Mouse (Mus musculus) spleen, adult 2 months (tissue): Measurements from ENCODE around the gene Extl1.

Source experiments
- CTCF ChIP-seq: fragments of 200-500 bp; IDR thresholded peaks from 2 replicates; pipeline ENCODE4 v1.5.1; 2011; ENCODE audit warnings: mild to moderate bottlenecking, inconsistent platforms; ENCODE audit not compliant: insufficient read depth, insufficient read length, insufficient replicate concordance; ENCODE audit errors: extremely low read depth
- POLR2A ChIP-seq: fragments of 200-500 bp; IDR thresholded peaks from 2 replicates; pipeline ENCODE4 v1.6.1; 2011; ENCODE audit warnings: low read depth, low read length, inconsistent platforms

DNA sequence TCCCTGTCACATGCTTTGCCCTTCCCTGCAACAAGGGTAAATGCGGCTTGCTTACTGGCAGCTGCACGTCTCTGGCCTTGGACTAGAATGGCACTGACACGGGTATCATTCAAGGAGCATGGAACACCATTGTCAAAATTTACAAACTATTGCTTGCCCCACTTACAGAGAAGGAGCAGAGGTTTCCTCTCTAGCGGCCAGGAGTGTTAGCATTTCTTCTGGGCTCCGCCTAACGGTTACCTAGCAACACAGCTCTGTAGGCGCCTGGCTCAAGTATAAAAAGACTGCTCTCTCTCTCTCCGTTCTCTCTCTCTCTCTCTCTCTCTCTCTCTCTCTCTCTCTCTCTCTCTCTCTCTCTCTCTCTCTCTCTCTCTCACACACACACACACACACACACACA, 8.9 kb upstream of the Extl1 start:
- TF ChIP-seq CTCF (no peak), POLR2A (no peak)
